Mouse (Mus musculus) kidney, adult 2 months (tissue): Measurements from ENCODE around the gene Sox6. TPM values are rescaled to one million over a fixed set of nuclear protein-coding genes. Genes with fewer than 3 reads are reported as not detected.

Source experiments
- DNase-seq: peaks from one replicate; pipeline ENCODE4 v3.0.0; 2021
- H3K27ac ChIP-seq: fragments of 200-500 bp; 2 replicates; pipeline ENCODE4 v1.5.1; 2012; ENCODE audit warnings: low read depth, low read length, control low read depth, inconsistent platforms; ENCODE audit not compliant: insufficient read depth
- H3K27me3 ChIP-seq: fragments of 200-500 bp; replicated peaks from 2 replicates; pipeline ENCODE4 v1.6.1; 2012; ENCODE audit warnings: mild to moderate bottlenecking, moderate library complexity, low read length, inconsistent platforms; ENCODE audit not compliant: control insufficient read depth, insufficient read depth
- H3K36me3 ChIP-seq: fragments of 200-500 bp; 2 replicates; pipeline ENCODE4 v1.6.1; 2012; ENCODE audit warnings: mild to moderate bottlenecking, moderate library complexity, low read length, inconsistent platforms; ENCODE audit not compliant: control insufficient read depth, insufficient read depth
- H3K4me1 ChIP-seq: fragments of 200-500 bp; 2 replicates; pipeline ENCODE4 v1.6.1; 2011; ENCODE audit warnings: low read length; ENCODE audit not compliant: control insufficient read depth, insufficient read depth
- H3K4me3 ChIP-seq: fragments of 200-500 bp; 2 replicates; pipeline ENCODE4 v1.5.1; 2011; ENCODE audit warnings: mild to moderate bottlenecking, low read depth, low read length, control low read depth; ENCODE audit not compliant: insufficient read depth
- CTCF ChIP-seq: fragments of 200-500 bp; conservative IDR thresholded peaks from 2 replicates; pipeline ENCODE4 v1.5.1; 2011; ENCODE audit warnings: low read depth, mild to moderate bottlenecking, control low read depth, low read length, moderate library complexity, mixed read lengths; ENCODE audit not compliant: insufficient read depth, insufficient read length
- POLR2A ChIP-seq: fragments of 200-500 bp; IDR thresholded peaks from one replicate; pipeline ENCODE4 v1.6.1; 2011; ENCODE audit warnings: low read depth, low read length, control low read depth
- WGBS: fragments of 180-500 bp; shearing (Covaris S2); methylation state at CpG from one replicate; pipeline ENCODE4 v1.1.7; 2018; 5-methylcytosine and 5-hydroxymethylcytosine counted together
- polyA plus RNA-seq: library from polyadenylated mRNA; depleted of rRNA; stranded (reverse); fragments of >200 nt; gene quantifications from 2 replicates; pipeline ENCODE4 v1.2.3, GENCODE M21; 2012

Sox6 gene
- polyA plus RNA-seq, 1 experiment = 37.1 TPM

DNA sequence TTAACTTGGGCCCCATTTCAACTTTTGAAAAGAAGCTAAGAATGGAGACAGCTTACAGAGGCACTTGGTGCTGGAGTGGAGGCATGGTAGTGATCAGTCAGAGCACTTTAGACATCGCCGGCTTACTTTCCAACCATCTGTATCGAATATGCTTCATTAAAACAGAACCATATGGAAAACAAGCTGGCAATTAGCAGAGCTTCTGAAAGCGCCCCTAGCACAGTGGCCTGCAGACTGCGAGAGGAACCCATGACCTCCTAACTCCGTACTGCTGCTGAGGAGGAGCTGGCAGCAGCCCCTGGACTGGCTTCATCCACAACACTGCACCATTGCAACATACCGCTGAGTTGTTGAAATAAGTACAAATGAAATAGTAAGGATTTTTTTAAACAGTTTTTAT lies 148.7 kb downstream of the Sox6 start:
- Histone ChIP-seq H3K36me3 (no peaks in the 10 kb centered on the region), H3K27ac (no peak overlapping the region), H3K4me1 (no peaks in the 10 kb centered on the region), H3K4me3 (no peak overlapping the region), H3K27me3 (no peaks in the 10 kb centered on the region; the same call in 1 of the 2 replicates)
- WGBS = 93% methylated on average over 7 of the region's 7 CpGs
- TF ChIP-seq CTCF (no peak), POLR2A (no peak)
- DNase-seq = no peak

DNA sequence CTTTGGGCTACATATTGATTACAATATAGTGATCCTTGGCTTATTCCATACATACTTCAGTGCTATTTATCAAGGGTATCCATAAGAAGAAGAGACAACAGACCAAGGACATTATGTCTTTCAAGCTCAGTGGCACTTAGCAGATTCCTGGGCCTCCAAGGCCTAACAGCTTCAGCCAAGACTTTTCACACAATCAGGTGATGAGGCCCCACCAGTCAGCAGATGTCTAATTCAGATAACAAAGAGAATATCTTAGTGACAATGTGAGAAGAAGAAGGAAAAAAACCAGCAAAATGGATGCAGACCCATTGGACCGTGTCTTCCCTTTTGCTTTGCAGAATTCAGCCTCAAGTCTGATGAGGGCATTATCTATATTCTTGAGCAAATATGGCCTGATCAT lies 150.0 kb downstream of the Sox6 start:
- 98% methylated on average over 1 of the region's 1 CpGs for WGBS
- no peaks in the 10 kb centered on the region for H3K4me1 ChIP-seq
- TF ChIP-seq CTCF = no peak
- TF ChIP-seq POLR2A = no peak
- no peaks in the 10 kb centered on the region; the same call in 1 of the 2 replicates for H3K27me3 ChIP-seq
- no peak for DNase-seq
- H3K36me3 ChIP-seq = no peaks in the 10 kb centered on the region
- no peak overlapping the region for H3K27ac ChIP-seq
- H3K4me3 ChIP-seq = no peak overlapping the region

DNA sequence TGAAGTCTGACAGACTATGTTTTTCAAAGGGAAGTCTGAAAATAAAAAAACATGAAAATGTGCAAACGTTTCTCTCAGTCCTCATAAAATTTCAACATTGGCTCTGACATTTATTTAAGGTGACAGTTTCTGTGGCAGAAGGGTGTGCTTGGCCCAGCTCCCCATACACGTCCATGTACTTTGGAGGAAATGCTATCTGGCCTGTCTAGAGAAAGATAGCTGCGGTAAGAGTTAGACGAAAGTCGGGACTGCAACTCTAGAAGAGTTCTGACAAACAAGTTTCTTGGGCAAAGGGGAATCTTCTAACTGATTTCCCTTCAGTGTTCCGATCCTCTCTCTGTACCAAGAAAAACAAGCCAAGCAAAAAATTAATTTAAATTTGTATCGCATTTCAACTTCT lies 150.5 kb downstream of the Sox6 start:
- TF ChIP-seq CTCF (no peak), POLR2A (no peak)
- H3K4me3 ChIP-seq = no peak overlapping the region
- H3K27me3 ChIP-seq = no peaks in the 10 kb centered on the region; the same call in 1 of the 2 replicates
- DNase-seq = no peak
- 83% methylated on average over 7 of the region's 7 CpGs for WGBS
- no peak overlapping the region for H3K27ac ChIP-seq
- H3K36me3 ChIP-seq = no peaks in the 10 kb centered on the region
- H3K4me1 ChIP-seq = no peaks in the 10 kb centered on the region

DNA sequence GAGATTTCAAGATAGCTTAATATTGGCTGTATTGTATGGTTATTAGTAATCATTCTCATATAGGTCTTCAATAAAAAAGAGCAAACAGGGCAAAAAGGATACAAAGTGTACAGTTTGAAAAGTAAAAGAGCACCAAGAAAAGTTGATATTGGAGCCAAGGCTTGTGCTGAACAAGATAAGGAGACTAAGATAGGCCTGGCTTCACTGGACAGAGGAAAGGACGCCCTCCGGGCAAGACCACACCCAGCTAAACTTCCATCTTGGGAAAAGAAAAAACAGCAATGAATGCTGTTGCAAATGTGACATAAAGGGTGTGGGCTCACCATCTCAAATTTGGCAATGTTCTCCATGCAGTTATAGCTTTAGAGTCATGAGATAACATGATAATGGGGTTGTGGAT lies 165.7 kb downstream of the Sox6 start:
- 98% methylated on average over 2 of the region's 2 CpGs for WGBS
- no peak for DNase-seq
- Histone ChIP-seq H3K36me3 (no peaks in the 10 kb centered on the region), H3K4me3 (no peak overlapping the region), H3K4me1 (peaks cover 9% of the 10 kb centered on the region), H3K27ac (no peak overlapping the region), H3K27me3 (no peaks in the 10 kb centered on the region)
- no peak for TF ChIP-seq POLR2A
- no peak for TF ChIP-seq CTCF

DNA sequence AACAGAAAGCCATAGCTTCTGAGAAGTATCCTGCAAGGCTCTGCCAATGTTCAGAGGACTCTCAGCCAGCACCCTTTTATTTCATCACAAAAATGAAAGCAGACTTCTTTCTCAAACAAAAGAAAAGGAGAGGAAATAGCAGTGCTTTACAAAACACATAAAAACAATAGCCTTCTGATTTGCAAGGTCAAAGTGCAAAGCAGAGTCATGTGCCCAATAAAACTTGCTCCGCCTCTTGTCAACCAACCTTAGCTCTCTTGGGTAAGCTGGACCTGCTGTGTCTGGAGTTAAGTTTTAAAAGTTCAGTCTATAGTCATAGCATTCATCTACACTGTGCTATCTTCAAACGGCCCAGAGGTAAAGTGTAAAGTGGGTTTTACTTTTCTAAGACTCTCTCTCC lies 170.1 kb downstream of the Sox6 start:
- DNase-seq = peak; percentile 78
- Histone ChIP-seq H3K36me3 (no peaks in the 10 kb centered on the region), H3K4me3 (no peak overlapping the region), H3K27me3 (no peaks in the 10 kb centered on the region), H3K4me1 (peaks cover 26% of the 10 kb centered on the region), H3K27ac (peak overlapping the region; percentile 82)
- WGBS = 43% methylated on average over 2 of the region's 2 CpGs
- no peak for TF ChIP-seq POLR2A
- no peak for TF ChIP-seq CTCF

DNA sequence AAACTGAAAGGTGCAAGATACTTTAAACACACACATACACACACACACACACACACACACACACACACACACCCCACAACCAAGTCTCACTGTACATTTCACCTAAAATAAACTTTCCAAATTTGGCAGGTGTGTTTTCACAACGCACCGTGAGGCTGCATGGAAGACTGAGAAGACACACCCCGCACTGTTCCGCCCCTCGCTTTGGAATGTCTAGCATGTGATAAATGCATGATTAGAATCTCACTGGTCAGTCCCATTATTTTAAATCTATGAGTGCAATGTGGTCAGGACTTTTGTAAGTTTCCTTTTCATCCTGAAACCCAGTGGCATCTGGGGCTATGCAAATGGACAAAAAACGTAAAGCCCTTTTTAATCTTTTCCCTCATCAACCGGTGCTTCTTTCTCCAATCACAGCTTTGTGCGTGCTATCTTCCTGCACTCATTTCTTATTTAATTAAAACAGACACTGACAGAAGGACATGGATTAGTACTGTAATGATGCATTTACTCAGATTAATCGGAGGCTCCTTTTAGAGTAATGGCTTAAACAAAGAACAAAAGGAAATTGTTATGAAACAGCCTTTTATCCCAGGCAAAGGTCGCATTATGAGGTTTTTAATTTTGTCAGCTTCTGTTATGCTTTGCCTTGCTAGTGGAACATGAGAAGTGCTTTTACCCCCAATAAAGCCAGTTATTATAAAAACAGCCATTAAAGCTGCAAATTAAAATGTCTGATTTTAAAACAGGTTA lies 170.9 kb downstream of the Sox6 start:
- Histone ChIP-seq H3K4me3 (no peak overlapping the region), H3K36me3 (no peaks in the 10 kb centered on the region), H3K27ac (peak overlapping the region; percentile 74), H3K4me1 (peaks cover 26% of the 10 kb centered on the region), H3K27me3 (no peaks in the 10 kb centered on the region)
- no peak for TF ChIP-seq POLR2A
- TF ChIP-seq CTCF = no peak
- DNase-seq = peak; percentile 61
- WGBS = 27% methylated on average over 10 of the region's 10 CpGs

DNA sequence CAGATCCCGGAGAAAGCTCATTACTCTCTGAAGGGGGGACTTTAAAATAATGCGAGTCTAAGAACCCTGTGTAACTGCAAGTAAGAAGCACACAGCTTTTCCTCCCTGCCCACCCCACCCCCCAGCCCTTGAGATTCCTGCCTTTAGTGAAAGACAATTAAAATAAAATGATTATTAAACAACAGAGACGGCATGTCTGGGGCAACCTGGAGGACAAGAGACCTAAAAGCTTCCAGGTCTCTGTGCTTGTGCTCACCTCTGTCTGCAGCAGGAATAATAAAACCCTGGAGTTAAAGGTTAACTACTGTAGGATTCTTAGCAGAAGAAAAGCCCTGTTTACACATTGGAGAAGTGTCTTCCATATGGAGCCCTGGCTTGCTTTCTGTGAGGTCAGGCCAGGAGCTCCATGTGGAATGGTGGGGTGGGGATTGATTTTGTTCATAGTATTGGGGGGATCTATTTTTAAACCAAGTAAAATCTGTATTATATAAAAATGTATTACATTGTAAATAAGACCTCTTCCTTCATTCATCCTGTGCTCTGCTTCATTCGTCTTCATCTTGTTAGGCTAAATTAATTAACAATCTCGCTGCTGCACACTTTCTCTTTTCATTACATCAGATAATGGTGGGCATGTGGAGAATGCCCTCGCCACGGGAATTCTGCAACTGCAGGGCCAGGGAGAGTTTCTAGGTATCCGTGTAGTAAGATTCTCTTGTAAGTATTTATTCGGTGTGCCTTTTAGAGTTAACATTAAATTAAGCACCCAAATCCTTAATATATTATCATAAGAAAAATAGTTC lies 171.7 kb downstream of the Sox6 start:
- Histone ChIP-seq H3K27me3 (no peaks in the 10 kb centered on the region), H3K27ac (peak overlapping the region; percentile 88; the same call in 1 of the 2 replicates), H3K4me3 (no peak overlapping the region), H3K36me3 (no peaks in the 10 kb centered on the region), H3K4me1 (peaks cover 26% of the 10 kb centered on the region)
- DNase-seq = peak; percentile 66
- 34% methylated on average over 9 of the region's 9 CpGs for WGBS
- TF ChIP-seq POLR2A (no peak), CTCF (no peak)
